Mouse (Mus musculus) heart, adult 2 months (tissue): ENCODE measurements around the gene Pax8. TPM values are rescaled to one million over a fixed set of nuclear protein-coding genes. Genes with fewer than 3 reads are reported as not detected.

Experiments used
- DNase-seq, 2 experiments: peaks; one replicate each; pipeline ENCODE4 v3.0.0; 2021
- H3K27ac ChIP-seq: fragments of 200-600 bp; 2 replicates; pipeline ENCODE4 v1.8.1; 2022
- H3K27me3 ChIP-seq: fragments of 200-500 bp; 2 replicates; pipeline ENCODE4 v1.6.1; 2012; ENCODE audit warnings: mild to moderate bottlenecking, low read length, inconsistent platforms, mixed read lengths; ENCODE audit not compliant: control insufficient read depth, insufficient read depth
- H3K36me3 ChIP-seq: fragments of 200-500 bp; 2 replicates; pipeline ENCODE4 v1.6.1; 2012; ENCODE audit warnings: low read length, inconsistent platforms; ENCODE audit not compliant: control insufficient read depth, insufficient read depth
- H3K4me1 ChIP-seq: fragments of 200-500 bp; 2 replicates; pipeline ENCODE4 v1.6.1; 2011; ENCODE audit warnings: low read length; ENCODE audit not compliant: control insufficient read depth, insufficient read depth
- H3K4me3 ChIP-seq: fragments of 200-600 bp; 2 replicates; pipeline ENCODE4 v1.8.1; 2022
- H3K79me2 ChIP-seq: fragments of 200-500 bp; replicated peaks from 2 replicates; pipeline ENCODE4 v1.6.1; 2012; ENCODE audit warnings: mild to moderate bottlenecking, inconsistent platforms, low read length, moderate library complexity, mixed read lengths; ENCODE audit not compliant: control insufficient read depth, insufficient read depth
- H3K9ac ChIP-seq: fragments of 200-500 bp; 2 replicates; pipeline ENCODE4 v1.6.1; 2012; ENCODE audit warnings: low read depth, mild to moderate bottlenecking, control low read depth, inconsistent platforms, low read length, mixed read lengths
- CTCF ChIP-seq: fragments of 200-600 bp; IDR thresholded peaks from 2 replicates; pipeline ENCODE4 v1.8.1; 2022; ENCODE audit warnings: antibody characterized with exemption, mild to moderate bottlenecking, moderate library complexity
- EP300 ChIP-seq: fragments of 200-500 bp; IDR thresholded peaks from 2 replicates; pipeline ENCODE4 v1.6.1; 2011; ENCODE audit warnings: low read depth, low read length, control low read depth; ENCODE audit not compliant: insufficient read depth
- POLR2A ChIP-seq: fragments of 200-500 bp; IDR thresholded peaks from 2 replicates; pipeline ENCODE4 v1.6.1; 2011; ENCODE audit warnings: mild to moderate bottlenecking, low read depth, low read length, control low read depth; ENCODE audit not compliant: insufficient read depth
- WGBS: fragments of 180-500 bp; shearing (Covaris S2); methylation state at CpG from one replicate; pipeline ENCODE4 v1.1.7; 2018; 5-methylcytosine and 5-hydroxymethylcytosine counted together
- intact Hi-C: fragments of 180-260 bp; cut with DNase I; formaldehyde crosslinking; loops from one replicate; pipeline ENCODE4 v1.15.1; 2025
- polyA plus RNA-seq: library from polyadenylated mRNA; depleted of rRNA; stranded (reverse); fragments of >200 nt; gene quantifications from 2 replicates; pipeline ENCODE4 v1.2.3, GENCODE M21; 2012
- total RNA-seq, 2 experiments: library from RNA; stranded (reverse); gene quantifications; 2 replicates each; pipeline ENCODE4 v1.2.3; 2021

Gene Pax8
- total and polyA plus RNA-seq, 3 experiments: not detected

DNA sequence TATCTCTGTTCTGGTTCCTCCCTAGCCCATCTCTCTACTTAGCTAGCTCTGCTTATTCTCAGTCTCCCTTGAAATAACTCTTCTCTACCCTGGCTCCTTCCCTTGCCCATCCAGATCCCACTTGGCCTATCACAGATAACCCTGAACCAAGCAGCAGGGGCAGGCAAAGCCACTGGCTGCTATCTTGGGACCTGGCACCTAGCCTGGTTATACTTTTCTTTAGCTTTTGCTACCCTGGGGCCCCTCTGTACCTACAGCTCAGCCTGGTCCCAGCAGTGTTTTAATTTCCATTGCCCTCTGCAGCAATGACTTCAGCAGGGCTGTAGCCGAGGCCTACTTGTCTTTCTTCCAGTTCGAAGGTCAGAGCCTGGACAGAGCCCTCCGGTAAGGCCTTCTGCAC, 74.7 kb downstream of the Pax8 start:
- no peak overlapping the region for H3K4me3 ChIP-seq
- no peak for TF ChIP-seq EP300
- no peak for TF ChIP-seq POLR2A
- no peak for TF ChIP-seq CTCF
- intact Hi-C loops: no loop called here
- H3K27me3 ChIP-seq: no peaks in the 10 kb centered on the region
- WGBS: 68% methylated on average over 3 of the region's 3 CpGs
- DNase-seq: no peak
- H3K4me1 ChIP-seq: no peaks in the 10 kb centered on the region
- no peaks in the 10 kb centered on the region for H3K79me2 ChIP-seq
- H3K27ac ChIP-seq: no peak overlapping the region
- no peaks in the 10 kb centered on the region for H3K36me3 ChIP-seq
- H3K9ac ChIP-seq: no peak overlapping the region

GRCm38 (mm10) chr2:24397115-24397514, 78.3 kb downstream of the Pax8 start:
- H3K36me3 ChIP-seq: no peaks in the 10 kb centered on the region
- TF ChIP-seq EP300: no peak
- no peak for TF ChIP-seq POLR2A
- TF ChIP-seq CTCF: no peak
- 21% methylated on average over 2 of the region's 2 CpGs for WGBS

GRCm38 (mm10) chr2:24393251-24393650, 82.1 kb downstream of the Pax8 start:
- 80% methylated on average over 2 of the region's 2 CpGs for WGBS
- Histone ChIP-seq H3K27ac (no peak overlapping the region), H3K4me3 (no peak overlapping the region), H3K4me1 (no peaks in the 10 kb centered on the region), H3K27me3 (no peaks in the 10 kb centered on the region), H3K36me3 (no peaks in the 10 kb centered on the region), H3K79me2 (no peaks in the 10 kb centered on the region), H3K9ac (no peak overlapping the region)
- peak in 1 of 2 experiments; percentile 4 for DNase-seq
- intact Hi-C loops: no loop called here
- TF ChIP-seq POLR2A: no peak
- TF ChIP-seq EP300: no peak
- TF ChIP-seq CTCF: no peak

More at GRCm38 (mm10) chr2:24397115-24397514, 78.3 kb downstream of the Pax8 start:
- Histone ChIP-seq H3K27ac (no peak overlapping the region), H3K79me2 (no peaks in the 10 kb centered on the region), H3K4me1 (no peaks in the 10 kb centered on the region), H3K4me3 (no peak overlapping the region), H3K27me3 (no peaks in the 10 kb centered on the region), H3K9ac (no peak overlapping the region)
- peak in 1 of 2 experiments; percentile 8 for DNase-seq
- intact Hi-C loops: no loop called here

- intact Hi-C loops: no loop called here
- Histone ChIP-seq H3K4me1 (no peaks in the 10 kb centered on the region), H3K79me2 (no peaks in the 10 kb centered on the region), H3K4me3 (no peak overlapping the region), H3K36me3 (no peaks in the 10 kb centered on the region), H3K9ac (no peak overlapping the region), H3K27ac (no peak overlapping the region), H3K27me3 (no peaks in the 10 kb centered on the region)
- peak in 1 of 2 experiments; percentile 12 for DNase-seq
- TF ChIP-seq CTCF: no peak
- TF ChIP-seq POLR2A: no peak
- WGBS: 71% methylated on average over 4 of the region's 4 CpGs
Measured at GRCm38 (mm10) chr2:24387361-24388283, 87.8 kb downstream of the Pax8 start.

DNA sequence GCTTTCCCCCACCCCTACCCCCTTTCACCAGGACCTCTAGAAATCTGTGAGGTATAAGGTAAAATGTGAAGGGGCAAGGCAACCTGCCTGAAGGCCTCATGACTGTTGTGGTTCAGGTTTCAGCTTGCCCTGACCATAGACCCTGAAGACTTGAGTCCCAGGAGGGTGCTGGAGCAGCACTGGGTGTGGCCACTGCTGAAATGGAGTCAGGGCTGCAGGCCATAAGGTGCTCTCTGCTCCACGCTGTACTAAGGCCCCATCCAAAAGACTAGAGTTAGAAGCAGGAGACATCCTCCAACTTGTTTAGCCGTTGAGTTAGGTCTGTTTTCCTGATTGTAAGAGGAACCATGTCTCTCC, 88.5 kb downstream of the Pax8 start:
- H3K4me3 ChIP-seq: no peak overlapping the region
- peak in 1 of 2 experiments; percentile 14 for DNase-seq
- TF ChIP-seq POLR2A (no peak), CTCF (no peak), EP300 (no peak)
- H3K27me3 ChIP-seq: no peaks in the 10 kb centered on the region
- no peak overlapping the region for H3K9ac ChIP-seq
- no peaks in the 10 kb centered on the region for H3K36me3 ChIP-seq
- no peaks in the 10 kb centered on the region for H3K4me1 ChIP-seq
- H3K79me2 ChIP-seq: no peaks in the 10 kb centered on the region
- WGBS: 80% methylated on average over 2 of the region's 2 CpGs
- intact Hi-C loops: no loop called here
- no peak overlapping the region for H3K27ac ChIP-seq
